11 mouse cellular contexts compared by ENCODE assay signal in genomic region chr14:73550291-73550690, GRCm38 (mm10).
"Had no signal": no experiment of that assay in that cellular context is flagged by ENCODE, and none has a peak within 500 bp of the region (broad histone marks: within the 10 kb centered on the region; RNA-seq: fewer than 3 reads in every experiment).

No protein-coding gene starts in this region.

- DNase-seq: liver; lung, adult 2 months; lung, postnatal 36 days; right cerebral cortex, postnatal 25 days; thymus, adult 18-20 months; thymus, postnatal 25 days had no signal

- H3K27ac ChIP-seq: limb, embryonic 12.5 days; liver, embryonic 14.5 days; midbrain, embryonic 13.5 days had no signal

- ATAC-seq: intestine, embryonic 16.5 days; lung, postnatal 0 days; midbrain, embryonic 13.5 days had no signal

- H3K9me3 ChIP-seq: limb, embryonic 12.5 days; midbrain, embryonic 13.5 days had no signal

- H3K4me3 ChIP-seq: limb, embryonic 12.5 days; midbrain, embryonic 13.5 days had no signal

- H3K27me3 ChIP-seq: limb, embryonic 12.5 days; midbrain, embryonic 13.5 days had no signal

- H3K36me3 ChIP-seq: midbrain, embryonic 13.5 days had no signal

- H3K4me2 ChIP-seq: limb, embryonic 12.5 days; midbrain, embryonic 13.5 days had no signal

- H3K9ac ChIP-seq: limb, embryonic 12.5 days; liver, embryonic 14.5 days; midbrain, embryonic 13.5 days had no signal
